Mouse (Mus musculus): ENCODE measurements around the gene Ank2.

- no peak for TF ChIP-seq POLR2A (IDR thresholded peaks at IDR 0.05; ENCODE audit: low read depth, low read length)
- TF ChIP-seq CTCF (IDR thresholded peaks at IDR 0.05; ENCODE audit: extremely low read depth, insufficient read length, insufficient replicate concordance, low read depth, low read length) = no peak
Measured at GRCm38 (mm10) chr3:127265182-127265581, 234.0 kb downstream of the Ank2 start.

Data from small intestine, adult 2 months (tissue).